Mouse (Mus musculus) cerebellum, postnatal 4 days (tissue): ENCODE measurements around the gene Tiam1.

Source experiments
- DNase-seq, 2 experiments: peaks; one replicate each; pipeline ENCODE4 v3.0.0; 2022; ENCODE audit warnings: low spot score in 2 of 2, mixed read lengths in 1 of 2

Gene Tiam1

DNA sequence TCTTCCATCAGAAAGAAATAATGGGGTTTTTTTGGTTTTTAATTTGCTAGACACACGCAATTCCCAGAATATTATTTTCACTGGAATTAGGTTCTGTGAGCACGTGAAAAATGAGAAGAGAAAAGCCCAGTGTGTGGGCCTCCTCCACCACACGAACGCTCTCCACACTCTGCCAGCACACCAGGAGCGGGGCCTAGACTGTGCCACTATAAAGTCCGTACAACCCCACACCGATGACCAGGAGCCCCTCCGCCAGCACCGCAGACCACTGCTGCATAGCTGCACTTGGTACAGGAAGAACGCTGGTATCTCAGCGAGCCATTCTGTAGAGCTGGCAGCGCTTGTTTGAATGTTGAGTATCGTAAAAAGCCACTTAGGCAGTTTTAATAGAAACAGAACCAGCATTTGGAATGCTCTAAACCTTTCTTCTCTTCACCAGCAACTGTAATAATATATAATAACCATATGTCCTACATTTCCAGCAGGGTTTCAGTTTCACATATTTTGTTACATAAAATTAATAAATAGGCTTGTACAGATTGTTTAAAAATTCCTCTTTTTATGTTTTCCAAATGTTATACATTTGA lies 136.1 kb downstream of the Tiam1 start:
- DNase-seq: no peak

DNA sequence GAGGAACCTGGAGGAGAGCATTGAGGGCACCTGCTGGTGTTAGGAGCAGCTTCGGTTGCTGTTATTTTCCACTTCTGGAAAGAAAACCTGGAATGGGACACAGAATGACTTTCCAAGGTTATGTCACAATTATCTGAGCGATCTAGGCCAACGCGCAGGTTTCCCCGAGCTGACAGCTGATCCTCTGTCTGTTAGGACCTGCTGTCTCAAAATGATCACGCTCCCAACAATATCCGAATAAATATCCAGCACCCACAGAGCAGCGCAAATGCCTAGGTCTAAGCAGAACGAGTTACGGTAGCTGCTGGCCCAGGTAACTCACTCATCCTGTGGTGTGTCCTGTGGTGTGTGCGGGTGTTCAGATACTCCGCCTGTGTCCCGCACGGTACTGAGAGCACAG lies 140.0 kb downstream of the Tiam1 start:
- DNase-seq: no peak

DNA sequence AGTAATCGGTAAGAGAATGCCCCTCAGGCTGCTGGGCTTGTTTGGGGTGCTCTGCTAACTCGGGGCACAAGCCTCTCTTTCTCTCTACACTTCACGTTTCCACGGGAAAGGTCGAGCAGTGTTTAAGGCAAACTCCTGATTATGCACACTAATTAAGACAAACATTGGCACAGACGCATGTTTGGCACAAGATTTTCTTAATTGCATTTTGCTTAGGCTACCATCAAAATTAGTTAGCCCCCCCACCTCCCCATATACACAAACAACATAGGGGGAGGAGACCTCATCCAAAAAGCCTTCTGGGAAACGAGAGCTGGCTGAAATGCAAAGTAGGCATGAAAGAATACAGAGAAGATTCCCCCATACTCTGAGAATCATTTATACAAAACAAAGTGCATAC lies 148.4 kb downstream of the Tiam1 start:
- DNase-seq: no peak

DNA sequence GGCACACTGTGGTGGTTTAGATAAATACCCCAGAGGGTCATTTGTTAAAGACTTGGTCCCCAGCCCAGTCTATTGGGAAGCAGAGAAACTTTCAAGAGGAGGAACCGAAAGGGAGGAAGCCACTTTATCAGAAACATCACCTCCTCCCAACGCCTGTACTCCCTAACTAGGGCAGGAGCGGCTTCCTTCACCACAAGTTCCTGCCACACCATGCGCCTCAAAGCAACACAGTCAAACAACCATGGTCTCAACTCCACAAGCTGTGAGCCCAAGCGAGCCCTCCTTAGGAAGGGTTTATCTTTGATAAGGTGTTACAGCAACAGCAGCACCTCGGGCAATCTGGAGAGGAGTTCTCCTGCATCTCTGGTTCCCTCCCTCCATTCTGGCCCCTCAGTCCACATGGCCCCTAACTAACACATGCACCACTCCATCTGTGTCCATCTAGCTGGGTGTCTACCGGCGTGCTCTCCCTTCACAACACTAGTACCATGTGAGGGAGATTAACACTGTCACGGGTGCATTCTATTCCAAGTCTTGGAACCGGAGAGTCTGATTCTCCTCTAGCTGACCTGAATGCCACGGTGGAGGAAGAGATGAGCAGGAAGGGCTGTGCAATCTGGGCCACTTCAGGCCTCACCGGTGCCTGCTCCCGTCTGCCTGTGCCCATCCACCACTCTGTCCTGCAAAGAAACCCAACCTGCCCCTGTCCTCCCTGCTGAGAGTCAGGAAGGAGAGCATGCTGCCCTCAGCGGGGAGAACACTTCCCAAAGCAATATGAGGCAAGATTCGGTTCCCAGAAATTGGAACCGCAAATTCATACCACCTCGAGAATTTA lies 149.4 kb downstream of the Tiam1 start:
- DNase-seq: no peak

DNA sequence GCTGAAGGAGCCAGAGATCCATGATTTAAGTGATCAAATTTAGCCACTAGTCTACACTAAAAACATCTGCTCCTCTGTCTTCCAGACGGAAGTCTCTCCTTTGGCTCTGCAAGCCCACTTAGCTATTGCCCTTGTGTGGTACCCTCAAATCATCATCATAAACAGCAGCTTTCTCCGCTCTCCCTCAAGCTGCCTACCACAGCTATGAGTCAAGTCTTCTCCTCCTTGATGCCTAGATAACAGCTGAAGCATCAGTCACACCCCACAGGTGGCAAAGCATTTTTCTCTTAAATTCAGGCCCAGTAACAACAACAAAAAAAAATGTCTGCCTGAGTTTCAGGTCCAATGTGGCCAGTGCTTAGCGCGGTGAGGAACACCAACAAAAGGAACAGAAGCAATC lies 150.1 kb downstream of the Tiam1 start:
- DNase-seq: no peak

GRCm38 (mm10) chr16:89991701-89992152 lies 151.8 kb downstream of the Tiam1 start:
- no peak for DNase-seq

DNA sequence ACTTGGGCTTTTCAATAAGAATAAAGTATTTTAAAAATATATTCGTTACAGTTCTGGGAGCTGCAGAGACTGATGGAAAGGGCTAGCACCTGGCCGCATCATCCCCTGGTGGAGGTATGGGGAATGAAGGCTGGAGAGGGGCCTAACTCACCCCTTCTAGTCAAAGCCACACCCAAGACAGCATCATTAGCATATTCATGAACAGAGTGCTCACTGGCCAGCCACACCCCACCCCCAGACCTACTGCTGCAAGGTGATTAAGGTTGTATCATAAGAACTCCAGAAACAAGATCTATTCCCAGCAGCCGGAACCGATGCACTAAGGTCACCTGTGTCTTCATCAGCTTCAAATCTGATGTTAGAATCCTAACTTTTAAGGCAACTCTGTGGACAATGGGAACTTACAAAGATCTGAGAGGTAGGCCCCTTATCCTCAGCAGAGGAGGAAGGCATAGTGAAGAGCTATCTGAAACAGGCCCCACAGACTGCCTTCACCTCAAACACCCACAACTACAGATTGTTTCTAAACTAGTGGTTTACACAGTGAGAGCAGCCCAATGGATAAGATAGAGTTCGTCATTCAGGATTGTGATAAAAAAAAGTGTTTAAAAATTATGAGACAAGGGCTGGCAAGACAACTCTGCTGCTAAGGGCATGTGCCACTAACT lies 153.1 kb downstream of the Tiam1 start:
- no peak for DNase-seq

- no peak for DNase-seq
Measured at GRCm38 (mm10) chr16:89989816-89990215, 153.8 kb downstream of the Tiam1 start.

GRCm38 (mm10) chr16:89986672-89987362 lies 156.8 kb downstream of the Tiam1 start:
- no peak for DNase-seq

DNA sequence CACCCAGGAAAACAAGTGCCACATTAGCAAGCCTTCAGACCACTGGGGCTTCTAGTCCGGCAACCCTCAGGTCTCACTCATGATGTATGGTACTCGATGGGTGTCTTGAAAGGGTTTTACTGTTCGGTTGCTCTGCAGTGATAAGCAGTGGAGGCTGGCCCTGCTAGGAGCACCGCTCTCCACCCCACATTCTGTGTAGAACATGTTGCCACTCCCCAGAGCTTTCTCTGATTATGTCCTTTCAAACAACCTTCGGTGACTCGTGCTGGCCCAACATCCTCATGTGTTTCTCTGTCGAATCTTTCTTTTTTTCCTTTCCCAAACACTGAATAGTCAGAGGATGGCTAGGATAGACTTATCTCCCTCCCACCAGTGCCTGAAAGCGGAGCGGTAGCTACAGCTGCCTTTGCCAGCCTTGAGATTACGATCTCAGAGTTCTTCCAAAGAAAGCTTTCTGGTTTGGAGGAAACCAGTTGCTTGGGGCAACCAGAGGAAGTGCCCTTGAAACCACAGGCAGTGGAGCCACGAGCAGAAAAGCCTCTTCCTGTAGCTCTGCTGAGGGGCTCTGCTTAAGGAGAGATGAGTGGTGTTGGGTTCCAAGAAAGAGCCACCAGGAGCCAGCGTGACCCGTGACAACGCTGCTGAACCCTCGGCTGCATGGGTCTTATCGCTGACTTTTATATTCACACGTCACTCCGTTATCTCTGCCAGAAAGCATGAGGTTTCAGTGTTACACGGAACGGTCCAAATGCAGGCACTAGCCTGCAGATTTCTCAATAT lies 157.7 kb downstream of the Tiam1 start:
- DNase-seq: no peak

DNA sequence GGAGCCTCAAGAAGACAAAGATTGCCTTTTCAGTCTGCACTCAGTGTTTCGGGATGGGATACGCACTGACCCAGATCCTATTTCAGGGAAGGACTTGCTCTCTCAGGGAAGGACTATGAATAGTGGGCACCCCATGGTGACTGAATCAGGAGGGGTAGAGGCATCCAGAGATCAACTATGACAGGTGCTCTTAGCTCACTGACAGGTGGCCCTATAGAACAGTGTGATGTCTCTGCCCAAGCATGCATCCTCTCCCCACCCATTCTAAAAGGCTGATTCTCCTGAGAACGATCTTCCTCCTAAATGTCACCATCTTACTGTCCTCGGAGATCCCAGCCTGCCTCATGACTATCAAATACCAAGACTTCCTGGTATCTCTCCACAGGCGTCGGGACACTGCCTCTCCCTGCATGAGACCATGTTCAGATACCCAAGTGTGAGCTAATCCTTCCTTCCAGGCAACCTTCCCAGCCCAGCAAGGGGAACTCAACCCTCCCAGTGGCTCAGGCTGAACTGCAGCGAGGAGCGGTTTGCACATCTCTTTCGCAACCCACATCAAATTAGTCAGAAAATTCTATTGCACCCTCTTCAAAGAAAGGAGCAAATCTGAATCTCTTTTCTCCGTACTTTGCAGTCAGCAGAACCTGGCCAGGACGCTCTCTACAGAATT lies 163.4 kb downstream of the Tiam1 start:
- DNase-seq: no peak

- no peak for DNase-seq
Measured at GRCm38 (mm10) chr16:89975441-89975840, 168.1 kb downstream of the Tiam1 start.

DNA sequence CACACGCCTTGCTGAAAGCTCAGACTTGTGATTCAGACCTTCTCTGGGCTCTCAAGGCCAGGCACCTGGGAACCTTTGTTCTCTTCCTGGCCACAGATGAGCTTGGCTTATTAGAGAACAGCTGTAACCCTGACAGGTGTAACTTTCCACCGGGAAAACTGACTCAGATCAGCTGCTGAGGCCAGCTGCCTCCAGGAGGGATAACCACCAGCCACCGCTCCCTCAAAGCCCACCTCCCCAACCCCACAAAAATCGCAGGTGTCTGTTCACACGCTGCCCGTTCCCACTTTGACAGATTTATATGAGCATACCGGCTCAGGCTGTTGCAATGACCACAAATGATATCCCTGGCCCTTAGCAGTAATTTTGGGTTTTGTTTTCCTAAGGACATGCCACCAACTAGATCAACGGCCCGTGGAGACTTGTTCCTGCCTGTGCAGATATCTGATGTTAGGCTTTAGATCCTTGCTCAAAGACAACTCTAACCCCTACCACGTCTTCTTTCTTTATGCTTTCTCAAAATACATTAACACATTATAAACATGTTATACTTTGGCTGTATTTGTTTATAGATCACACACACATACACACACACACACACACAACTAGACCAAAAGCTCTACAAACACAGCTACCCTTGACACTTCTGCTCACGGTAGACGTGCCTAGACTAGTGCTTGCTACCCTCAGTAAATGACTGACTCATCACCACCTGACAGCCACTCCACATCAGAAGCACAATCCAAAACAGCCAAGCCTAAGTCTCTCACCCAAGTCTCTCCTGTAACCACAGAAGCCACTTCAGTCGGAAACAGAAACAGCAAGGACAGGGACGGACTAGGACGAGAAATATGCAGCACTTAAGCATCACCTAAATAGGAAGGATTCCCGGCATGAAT lies 169.5 kb downstream of the Tiam1 start:
- no peak for DNase-seq

DNA sequence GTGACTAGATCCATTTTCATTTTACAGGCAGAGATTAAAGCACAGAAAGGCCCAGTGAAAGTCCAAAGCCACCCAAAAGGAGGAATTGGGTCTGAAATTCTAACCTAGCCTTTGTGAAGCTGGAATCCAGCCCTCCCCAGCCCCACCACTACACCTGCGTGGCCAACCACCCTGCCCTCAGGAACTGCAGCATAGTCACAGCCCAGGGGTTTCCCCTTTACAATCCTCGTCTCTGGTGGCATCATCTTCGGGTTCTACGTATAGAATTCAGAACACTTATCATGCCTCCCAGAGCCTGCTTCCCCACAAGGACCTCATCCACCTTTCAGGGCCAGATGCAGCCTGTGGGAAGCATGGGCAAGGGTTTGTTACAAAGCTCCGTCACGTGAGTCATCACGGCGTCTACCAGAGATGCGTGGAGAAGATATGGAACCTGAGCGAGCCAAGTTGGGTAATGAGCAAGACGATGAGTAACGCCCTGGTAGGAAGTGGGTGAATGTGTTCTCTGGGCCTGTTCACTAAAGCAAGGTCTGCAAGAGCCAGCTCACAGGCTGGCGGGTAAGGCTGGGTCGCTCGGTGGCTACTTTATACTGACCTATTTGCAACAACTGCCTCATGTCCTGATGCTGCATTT lies 170.6 kb downstream of the Tiam1 start:
- no peak for DNase-seq

DNA sequence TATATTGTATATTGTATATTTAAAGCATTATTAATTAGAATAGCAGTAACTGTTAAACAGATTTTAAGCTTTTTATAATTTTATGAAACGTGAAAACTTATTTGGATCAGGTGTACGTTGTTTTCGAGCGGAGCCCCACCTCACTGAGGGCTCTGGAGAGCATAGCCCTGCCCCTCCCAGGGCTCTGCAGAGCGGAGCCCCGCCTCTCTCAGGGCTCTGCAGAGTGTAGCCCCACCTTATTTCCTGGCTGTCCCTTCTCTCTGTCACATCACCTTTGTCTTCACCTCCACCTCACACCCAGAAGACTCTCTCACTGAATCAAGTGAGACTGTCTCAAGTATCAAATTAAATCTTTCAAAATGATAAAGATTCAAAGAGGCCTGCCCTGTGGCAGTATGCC lies 171.6 kb downstream of the Tiam1 start:
- DNase-seq: no peak

- DNase-seq: no peak
Measured at GRCm38 (mm10) chr16:89968058-89968457, 175.5 kb downstream of the Tiam1 start.

- no peak for DNase-seq
Measured at GRCm38 (mm10) chr16:89962876-89963275, 180.7 kb downstream of the Tiam1 start.

GRCm38 (mm10) chr16:89960904-89961303 lies 182.7 kb downstream of the Tiam1 start:
- no peak for DNase-seq

GRCm38 (mm10) chr16:89960186-89960878 lies 183.2 kb downstream of the Tiam1 start:
- DNase-seq: no peak
